Mouse (Mus musculus) lung, adult 10 weeks (tissue): ENCODE measurements around the gene Arl8b. TPM values are rescaled to one million over a fixed set of nuclear protein-coding genes. Genes with fewer than 3 reads are reported as not detected.

Experiments
- polyA plus RNA-seq: library from polyadenylated mRNA; stranded (reverse); fragments of 350-450 nt; fragmentation: Illumina TruSeq; extraction: RNeasy Lipid Tissue Mini Kit (QIAGEN cat#74804); gene quantifications from one replicate; pipeline ENCODE4 v1.2.3, GENCODE M21; 2014; ENCODE audit warnings: low read depth, low replicate concordance; ENCODE audit not compliant: insufficient read depth

The Arl8b gene
- 31.0 TPM for polyA plus RNA-seq

GRCm38 (mm10) chr6:108782526-108783183 lies at the start of gene Arl8b:
Gene Arl8b (plus strand): TSS chr6:108783099.

GRCm38 (mm10) chr6:108828234-108828868 lies 45.5 kb downstream of the Arl8b start, which contains the start of gene Edem1:
Gene Edem1 (plus strand): TSS chr6:108828641.

Other genes starting within 250 kb of the Arl8b start
- gene Bhlhe40, start 122.5 kb upstream of the Arl8b start, polyA plus RNA-seq, result 13.7 TPM
- gene Edem1, start 45.5 kb downstream of the Arl8b start, polyA plus RNA-seq, result 17.0 TPM